Mouse (Mus musculus) forebrain, embryonic 15.5 days (tissue): ENCODE data around the gene Hoxc5. TPM values are rescaled to one million over a fixed set of nuclear protein-coding genes. Genes with fewer than 3 reads are reported as not detected.

ENCODE experiments used
- ATAC-seq: fragments of 200-750 bp; cut with Nextera tagmentation; replicated peaks from 2 replicates; pipeline ENCODE4 v1.8.0; 2017; ENCODE audit warnings: mild to moderate bottlenecking, moderate TSS enrichment, moderate library complexity
- H3K27ac ChIP-seq: fragments of 300-500 bp; sonication (generic); replicated peaks from 2 replicates; pipeline ENCODE4 v1.5.1; 2015; ENCODE audit warnings: mild to moderate bottlenecking, inconsistent platforms
- H3K27me3 ChIP-seq: fragments of 300-500 bp; sonication (generic); 2 replicates; pipeline ENCODE4 v1.6.1; 2015; ENCODE audit warnings: inconsistent platforms
- H3K36me3 ChIP-seq: fragments of 300-500 bp; sonication (generic); 2 replicates; pipeline ENCODE4 v1.6.1; 2015; ENCODE audit warnings: mild to moderate bottlenecking, inconsistent platforms
- H3K4me1 ChIP-seq: fragments of 300-500 bp; sonication (generic); 2 replicates; pipeline ENCODE4 v1.6.1; 2015; ENCODE audit warnings: inconsistent platforms
- H3K4me2 ChIP-seq: fragments of 300-500 bp; sonication (generic); replicated peaks from 2 replicates; pipeline ENCODE4 v1.6.1; 2015; ENCODE audit warnings: mild to moderate bottlenecking, inconsistent platforms
- H3K4me3 ChIP-seq: fragments of 300-500 bp; sonication (generic); 2 replicates; pipeline ENCODE4 v1.5.1; 2015; ENCODE audit warnings: mild to moderate bottlenecking, inconsistent platforms
- H3K9ac ChIP-seq: fragments of 300-500 bp; sonication (generic); replicated peaks from 2 replicates; pipeline ENCODE4 v1.6.1; 2015; ENCODE audit warnings: mild to moderate bottlenecking, inconsistent platforms
- H3K9me3 ChIP-seq: fragments of 300-500 bp; sonication (generic); 2 replicates; pipeline ENCODE4 v1.6.1; 2016; ENCODE audit warnings: inconsistent platforms
- WGBS: fragments of 180-500 bp; shearing (Covaris S2); methylation state at CpG from one replicate; pipeline ENCODE4 v1.1.7; 2015; ENCODE audit warnings: mixed read lengths; 5-methylcytosine and 5-hydroxymethylcytosine counted together
- polyA plus RNA-seq: library from polyadenylated mRNA; unstranded; fragments of >200 nt; fragmentation: Nextera tagmentation; extraction: Ambion mirVana; gene quantifications from 2 replicates; pipeline ENCODE4 v1.2.1, GENCODE M21; 2015

The Hoxc5 gene
- polyA plus RNA-seq, 1 experiment from 2014 or later = not detected

DNA sequence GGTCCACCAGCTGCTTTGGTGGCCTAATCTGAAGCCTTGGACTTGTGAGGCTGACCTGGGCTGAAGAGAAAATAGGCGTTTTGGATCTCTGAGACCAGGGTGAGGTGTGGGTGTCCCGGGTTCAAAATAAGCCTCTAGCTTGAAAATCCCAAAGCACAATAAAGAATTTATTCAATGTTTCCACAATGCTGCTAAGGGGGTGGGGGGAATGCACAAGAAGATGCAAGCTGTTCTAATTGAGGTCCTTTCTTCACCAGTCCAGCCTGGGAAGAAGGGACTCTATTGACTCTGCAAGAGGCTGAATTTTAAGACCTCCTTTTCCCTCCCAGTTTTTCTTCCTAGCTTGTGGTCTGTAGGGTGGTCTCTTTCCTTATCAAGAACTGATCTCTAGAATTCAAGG is 16.4 kb upstream of the Hoxc5 start:
- Histone ChIP-seq H3K27ac (no peak overlapping the region), H3K27me3 (peaks cover 96% of the 10 kb centered on the region), H3K9me3 (no peaks in the 10 kb centered on the region), H3K4me3 (no peak overlapping the region), H3K4me1 (no peaks in the 10 kb centered on the region), H3K9ac (no peak overlapping the region), H3K36me3 (no peaks in the 10 kb centered on the region), H3K4me2 (no peak overlapping the region)
- ATAC-seq = no peak
- 7% methylated on average over 2 of the region's 2 CpGs for WGBS

DNA sequence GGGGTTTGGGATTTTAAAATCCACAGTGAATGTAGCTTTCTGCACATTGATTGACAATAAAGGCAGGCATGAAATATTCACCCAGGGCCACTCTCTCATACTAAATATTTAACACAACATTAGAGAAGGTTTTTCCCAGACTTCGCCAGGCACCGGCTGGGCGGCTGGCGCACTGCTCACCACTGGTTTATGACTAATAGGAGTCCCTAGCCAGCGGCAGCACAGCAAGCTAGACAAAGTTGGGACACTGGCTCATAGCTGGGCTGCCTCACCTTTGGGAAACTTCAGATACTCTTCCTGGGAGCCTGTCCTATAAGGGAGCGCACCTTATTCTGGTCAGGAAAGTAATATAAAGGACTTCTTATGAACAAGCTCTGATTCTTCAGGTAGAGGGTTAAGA is 13.7 kb upstream of the Hoxc5 start:
- Histone ChIP-seq H3K4me2 (no peak overlapping the region), H3K4me3 (no peak overlapping the region), H3K36me3 (no peaks in the 10 kb centered on the region), H3K27me3 (peaks cover 95% of the 10 kb centered on the region), H3K4me1 (no peaks in the 10 kb centered on the region), H3K9ac (no peak overlapping the region), H3K27ac (no peak overlapping the region), H3K9me3 (no peaks in the 10 kb centered on the region)
- ATAC-seq = no peak
- WGBS = 7% methylated on average over 6 of the region's 6 CpGs

DNA sequence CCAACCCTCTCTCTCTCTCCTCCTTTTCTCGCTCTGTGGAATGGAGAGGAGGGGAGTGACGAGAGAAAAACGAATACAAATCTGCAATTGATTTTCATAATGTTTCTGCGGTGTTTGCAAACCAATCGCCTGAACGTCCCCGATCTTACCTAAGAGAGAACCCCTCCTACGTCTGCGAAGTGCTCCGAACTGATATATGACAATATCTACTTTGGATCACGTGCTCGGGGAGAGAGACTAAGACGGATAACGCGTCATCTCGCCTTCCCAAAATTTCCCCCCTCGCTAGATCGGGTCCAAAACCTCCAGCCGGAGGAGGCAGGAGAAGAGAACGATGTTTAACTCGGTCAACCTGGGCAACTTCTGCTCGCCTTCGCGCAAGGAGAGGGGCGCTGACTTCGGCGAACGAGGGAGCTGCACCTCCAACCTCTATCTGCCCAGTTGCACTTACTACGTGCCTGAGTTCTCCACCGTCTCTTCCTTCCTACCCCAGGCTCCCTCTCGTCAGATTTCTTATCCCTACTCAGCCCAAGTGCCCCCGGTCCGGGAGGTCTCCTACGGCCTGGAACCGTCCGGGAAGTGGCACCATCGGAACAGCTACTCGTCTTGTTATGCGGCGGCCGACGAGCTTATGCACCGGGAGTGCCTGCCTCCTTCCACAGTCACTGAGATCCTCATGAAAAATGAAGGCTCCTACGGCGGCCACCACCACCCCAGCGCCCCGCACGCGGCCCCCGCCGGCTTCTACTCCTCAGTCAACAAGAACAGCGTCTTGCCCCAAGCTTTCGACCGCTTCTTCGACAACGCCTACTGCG is 12.8 kb upstream of the Hoxc5 start, which contains the start of gene Hoxc11:
Hoxc11 (plus strand) TSS at position 236 of the 815 bp plus-strand sequence.
- no peaks in the 10 kb centered on the region for H3K9me3 ChIP-seq
- H3K4me3 ChIP-seq = no peak within 1 kb of the TSS
- H3K27ac ChIP-seq = no peak within 1 kb of the TSS
- H3K4me2 ChIP-seq = no peak within 1 kb of the TSS
- H3K36me3 ChIP-seq = no peaks in the 10 kb centered on the region
- no peak for ATAC-seq
- under 1% methylated on average over 57 of the region's 57 CpGs for WGBS
- H3K9ac ChIP-seq = no peak within 1 kb of the TSS
- H3K27me3 ChIP-seq = peaks cover 93% of the 10 kb centered on the region
- H3K4me1 ChIP-seq = no peaks in the 10 kb centered on the region

DNA sequence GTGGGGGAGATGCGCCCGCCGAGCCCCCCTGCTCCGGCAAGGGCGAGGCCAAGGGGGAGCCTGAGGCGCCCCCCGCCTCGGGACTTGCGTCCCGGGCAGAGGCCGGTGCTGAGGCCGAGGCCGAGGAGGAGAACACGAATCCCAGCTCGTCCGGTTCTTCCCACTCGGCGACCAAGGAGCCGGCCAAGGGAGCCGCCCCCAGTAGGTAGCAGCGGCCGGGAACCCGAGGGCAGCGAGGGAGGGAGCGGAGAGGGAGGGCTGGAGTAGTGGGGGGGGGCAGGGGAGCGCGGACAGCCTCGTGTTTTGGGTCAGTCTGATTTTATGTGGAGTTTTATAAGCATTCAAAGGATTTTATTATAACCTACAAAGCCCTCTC is 12.2 kb upstream of the Hoxc5 start:
- H3K27me3 ChIP-seq = peaks cover 93% of the 10 kb centered on the region
- WGBS = under 1% methylated on average over 28 of the region's 28 CpGs
- no peak overlapping the region for H3K9ac ChIP-seq
- no peak overlapping the region for H3K27ac ChIP-seq
- H3K4me3 ChIP-seq = no peak overlapping the region
- H3K36me3 ChIP-seq = no peaks in the 10 kb centered on the region
- H3K4me2 ChIP-seq = no peak overlapping the region
- no peak for ATAC-seq
- H3K4me1 ChIP-seq = no peaks in the 10 kb centered on the region
- H3K9me3 ChIP-seq = no peaks in the 10 kb centered on the region

GRCm38 (mm10) chr15:102955833-102956640 is 11.2 kb upstream of the Hoxc5 start:
- no peaks in the 10 kb centered on the region for H3K4me1 ChIP-seq
- ATAC-seq = no peak
- under 1% methylated on average over 40 of the region's 40 CpGs for WGBS

GRCm38 (mm10) chr15:102956906-102957305 is 10.3 kb upstream of the Hoxc5 start:
- H3K27me3 ChIP-seq = peaks cover 94% of the 10 kb centered on the region
- under 1% methylated on average over 12 of the region's 12 CpGs for WGBS
- no peaks in the 10 kb centered on the region for H3K36me3 ChIP-seq
- no peak overlapping the region for H3K4me3 ChIP-seq
- no peak overlapping the region for H3K9ac ChIP-seq
- no peak for ATAC-seq
- H3K4me1 ChIP-seq = no peaks in the 10 kb centered on the region
- no peak overlapping the region for H3K4me2 ChIP-seq
- H3K9me3 ChIP-seq = no peaks in the 10 kb centered on the region
- H3K27ac ChIP-seq = no peak overlapping the region

More at GRCm38 (mm10) chr15:102955833-102956640, 11.2 kb upstream of the Hoxc5 start:
- no peak overlapping the region for H3K4me2 ChIP-seq
- H3K27ac ChIP-seq = no peak overlapping the region
- H3K36me3 ChIP-seq = no peaks in the 10 kb centered on the region
- no peaks in the 10 kb centered on the region for H3K9me3 ChIP-seq
- peaks cover 95% of the 10 kb centered on the region for H3K27me3 ChIP-seq
- no peak overlapping the region for H3K4me3 ChIP-seq
- no peak overlapping the region for H3K9ac ChIP-seq

- WGBS = under 1% methylated on average over 13 of the region's 13 CpGs
- Histone ChIP-seq H3K36me3 (no peaks in the 10 kb centered on the region), H3K9ac (no peak overlapping the region), H3K9me3 (no peaks in the 10 kb centered on the region), H3K4me2 (no peak overlapping the region), H3K27me3 (peaks cover 94% of the 10 kb centered on the region), H3K4me3 (no peak overlapping the region), H3K27ac (no peak overlapping the region), H3K4me1 (no peaks in the 10 kb centered on the region)
- ATAC-seq = no peak
Measured at GRCm38 (mm10) chr15:102959663-102960191, 7.5 kb upstream of the Hoxc5 start.

- no peaks in the 10 kb centered on the region for H3K36me3 ChIP-seq
- peaks cover 95% of the 10 kb centered on the region for H3K27me3 ChIP-seq
- no peak for ATAC-seq
- no peak overlapping the region for H3K4me3 ChIP-seq
- H3K27ac ChIP-seq = no peak overlapping the region
- no peak overlapping the region for H3K4me2 ChIP-seq
- WGBS = 6% methylated on average over 6 of the region's 6 CpGs
- peaks cover 5% of the 10 kb centered on the region for H3K4me1 ChIP-seq
- no peak overlapping the region for H3K9ac ChIP-seq
- no peaks in the 10 kb centered on the region for H3K9me3 ChIP-seq
Measured at GRCm38 (mm10) chr15:102961728-102962127, 5.5 kb upstream of the Hoxc5 start.

- ATAC-seq = no peak
- peaks cover 95% of the 10 kb centered on the region for H3K27me3 ChIP-seq
- no peaks in the 10 kb centered on the region for H3K9me3 ChIP-seq
- no peak overlapping the region for H3K27ac ChIP-seq
- H3K4me2 ChIP-seq = no peak overlapping the region
- 2% methylated on average over 13 of the region's 13 CpGs for WGBS
- peaks cover 7% of the 10 kb centered on the region for H3K4me1 ChIP-seq
- no peak overlapping the region for H3K4me3 ChIP-seq
- no peaks in the 10 kb centered on the region for H3K36me3 ChIP-seq
- no peak overlapping the region for H3K9ac ChIP-seq
Measured at GRCm38 (mm10) chr15:102962492-102962891, 4.8 kb upstream of the Hoxc5 start.

- Histone ChIP-seq H3K9me3 (no peaks in the 10 kb centered on the region), H3K36me3 (no peaks in the 10 kb centered on the region), H3K9ac (no peak overlapping the region), H3K27me3 (peaks cover 94% of the 10 kb centered on the region), H3K4me1 (peaks cover 7% of the 10 kb centered on the region), H3K4me2 (no peak overlapping the region), H3K27ac (no peak overlapping the region), H3K4me3 (no peak overlapping the region)
- no peak for ATAC-seq
- 3% methylated on average over 8 of the region's 8 CpGs for WGBS
Measured at GRCm38 (mm10) chr15:102963259-102963658, 4.0 kb upstream of the Hoxc5 start.

GRCm38 (mm10) chr15:102963671-102964640 is 3.3 kb upstream of the Hoxc5 start:
- Histone ChIP-seq H3K27me3 (peaks cover 93% of the 10 kb centered on the region), H3K9ac (no peak overlapping the region), H3K36me3 (no peaks in the 10 kb centered on the region), H3K4me3 (no peak overlapping the region), H3K4me1 (peaks cover 7% of the 10 kb centered on the region), H3K4me2 (no peak overlapping the region), H3K9me3 (no peaks in the 10 kb centered on the region), H3K27ac (no peak overlapping the region)
- ATAC-seq = no peak
- WGBS = 2% methylated on average over 28 of the region's 28 CpGs
